Mouse (Mus musculus) olfactory bulb, adult 2 months (tissue): Measurements from ENCODE around the gene Adamts14.

Experiments
- CTCF ChIP-seq: fragments of 200-500 bp; IDR thresholded peaks from 2 replicates; pipeline ENCODE4 v1.5.1; 2012; ENCODE audit warnings: low read depth, mild to moderate bottlenecking, low read length, moderate library complexity; ENCODE audit not compliant: insufficient read depth
- POLR2A ChIP-seq: fragments of 200-500 bp; IDR thresholded peaks from 2 replicates; pipeline ENCODE4 v1.6.1; 2012; ENCODE audit warnings: mild to moderate bottlenecking, low read depth, low read length, moderate library complexity; ENCODE audit not compliant: insufficient read depth

- TF ChIP-seq CTCF (no peak), POLR2A (no peak)
Measured at GRCm38 (mm10) chr10:61150616-61151015, 122.6 kb downstream of the Adamts14 start.
